Mouse (Mus musculus): ENCODE measurements around the gene Figla. TPM values are rescaled to one million over a fixed set of nuclear protein-coding genes. Genes with fewer than 3 reads are reported as not detected.

The Figla gene
- total RNA-seq, 2 experiments from 2014 or later, result not detected

DNA sequence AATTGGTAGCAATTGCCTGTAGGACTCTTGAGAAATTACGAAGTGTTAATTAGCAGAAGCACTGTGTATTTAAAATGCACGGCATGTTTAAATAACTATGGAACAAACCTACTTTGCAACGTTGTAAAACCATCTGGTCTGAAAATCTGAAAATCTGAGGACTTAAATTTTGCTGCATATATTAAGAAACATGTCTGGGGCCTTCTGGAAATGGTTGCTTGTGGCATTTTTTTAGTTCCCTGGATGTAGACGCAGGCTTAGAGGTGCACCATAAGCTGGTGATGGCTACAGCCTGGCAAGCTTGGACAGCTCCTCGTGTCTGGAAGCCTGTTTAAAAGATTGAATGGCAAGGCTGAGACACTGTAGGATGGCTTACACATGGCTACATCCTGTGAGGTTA lies 53.0 kb downstream of the Figla start:
- DNase-seq (ENCODE audit: low spot score in 2 of 2), result no peak

DNA sequence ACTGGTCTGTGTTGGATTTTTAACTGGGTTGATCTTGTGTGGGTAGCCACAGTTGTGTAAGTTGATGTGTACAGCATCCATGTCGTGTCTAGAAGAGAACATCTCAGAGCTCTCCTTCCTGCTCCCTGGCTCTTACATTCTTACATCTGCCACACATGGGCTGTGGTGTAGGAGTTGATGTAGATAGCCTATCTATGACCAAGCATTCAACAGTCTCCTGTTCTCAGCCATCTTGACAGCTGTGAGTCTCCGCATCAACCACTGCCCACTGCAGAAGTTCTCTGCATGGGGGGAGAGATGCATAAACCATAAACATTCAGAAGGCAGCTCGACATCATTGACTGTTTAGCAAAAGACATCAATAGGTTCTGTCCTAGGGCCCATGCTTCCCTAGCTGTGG lies 53.9 kb downstream of the Figla start:
- DNase-seq (ENCODE audit: low spot score in 2 of 2), result no peak

DNA sequence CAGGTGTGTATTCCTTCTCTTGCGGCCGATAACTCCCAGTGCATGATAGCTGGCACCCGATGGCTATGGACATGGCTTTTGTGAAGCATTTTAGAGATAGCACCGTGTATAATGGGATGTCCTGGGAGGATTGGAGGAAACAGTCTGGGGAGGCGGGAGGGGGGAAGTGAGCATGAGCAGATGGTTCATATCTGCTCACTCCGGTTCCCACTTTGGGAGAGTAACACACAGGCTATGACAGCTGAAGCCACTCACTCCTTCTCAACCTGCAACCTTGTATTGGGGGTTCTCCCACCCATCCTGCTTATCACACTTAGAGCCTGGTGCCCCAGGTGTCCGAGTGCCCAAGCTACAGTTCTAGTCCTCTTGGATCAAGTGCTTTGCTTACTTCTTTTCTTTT lies 54.3 kb downstream of the Figla start:
- DNase-seq (ENCODE audit: low spot score in 2 of 2), result no peak

Other genes starting within 250 kb of the Figla start
- gene Nat8f6, start 195.2 kb upstream of the Figla start, total RNA-seq (2021), result not detected
- not detected for gene Nat8f5, start 195.2 kb upstream of the Figla start, total RNA-seq (2021)
- not detected for gene Nat8, start 184.1 kb upstream of the Figla start, total RNA-seq (2021)
- gene Nat8f2, start 147.0 kb upstream of the Figla start, total RNA-seq (2021), result under 1 TPM; 0.08 to 0.20 TPM
- gene Nat8f4, start 111.3 kb upstream of the Figla start, total RNA-seq (2021), result 1 to 10 TPM; 1.0 to 1.5 TPM
- 10 to 100 TPM; 25.7 to 25.8 TPM for gene Tprkb, start 104.3 kb upstream of the Figla start, total RNA-seq (2021)
- 1 to 10 TPM; 1.6 to 1.9 TPM for gene Nat8f1, start 100.5 kb upstream of the Figla start, total RNA-seq (2021)
- 10 to 100 TPM; 61.6 to 72.7 TPM for gene Dusp11, start 54.5 kb upstream of the Figla start, total RNA-seq (2021)
- gene Add2, start 12.5 kb downstream of the Figla start, total RNA-seq (2021), result 1 to 10 TPM in 1 of 2 experiments, under 1 TPM in 1; 0.74 to 1.2 TPM
- under 1 TPM; 0.29 TPM for gene Tgfa, start 179.1 kb downstream of the Figla start, total RNA-seq (2021)